Mouse (Mus musculus) left cerebral cortex, adult 9 months (tissue): ENCODE results near the gene 4930564D02Rik.

Experiments used
- DNase-seq, 2 experiments: peaks; one replicate each; pipeline ENCODE4 v3.0.0; 2022; ENCODE audit warnings: low spot score in 2 of 2

Gene 4930564D02Rik

DNA sequence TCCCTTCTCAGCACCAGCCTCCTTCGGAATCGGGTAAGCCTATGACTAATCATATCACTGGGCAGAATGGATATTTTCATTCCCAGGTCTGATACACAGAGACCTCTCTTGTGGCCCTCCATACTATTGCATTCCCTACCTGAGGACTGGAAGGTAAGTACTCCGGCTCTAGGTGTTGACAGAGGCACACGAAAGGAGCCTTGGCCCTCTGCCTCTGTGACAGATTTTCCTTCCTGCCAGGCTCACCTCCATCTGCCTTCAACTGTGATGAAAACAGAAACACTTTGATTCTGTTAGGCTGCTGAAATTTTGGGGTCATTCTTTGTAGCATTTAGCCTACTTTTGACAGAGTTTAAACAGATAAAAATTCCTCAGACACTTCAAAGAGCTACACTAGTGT is 47.2 kb downstream of the 4930564D02Rik start:
- no peak for DNase-seq

DNA sequence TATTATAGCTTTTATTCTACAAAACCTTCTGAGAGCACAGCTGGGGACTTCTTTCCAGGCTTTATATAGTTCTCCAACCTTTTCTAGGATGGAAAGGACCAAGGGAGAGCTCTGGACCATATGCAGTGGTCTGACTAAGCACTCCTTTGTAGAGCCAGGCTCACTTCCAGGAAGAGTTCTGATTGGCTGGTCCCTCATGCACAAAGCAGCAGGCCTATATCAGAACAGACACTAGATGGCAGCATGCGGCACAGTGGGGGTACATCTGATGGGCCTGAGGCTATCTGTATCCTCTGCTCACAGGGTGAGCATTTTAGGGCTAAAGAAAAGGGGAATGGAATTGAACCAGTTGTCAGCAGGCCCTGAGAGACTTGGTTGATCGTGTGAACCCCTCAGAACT is 47.6 kb downstream of the 4930564D02Rik start:
- DNase-seq, result peak; percentile 26 to 87

- no peak for DNase-seq
Measured at GRCm38 (mm10) chr3:105116596-105116995, 50.0 kb downstream of the 4930564D02Rik start.

GRCm38 (mm10) chr3:105123776-105124175 is 57.1 kb downstream of the 4930564D02Rik start:
- no peak for DNase-seq

- DNase-seq, result no peak
Measured at GRCm38 (mm10) chr3:105127881-105128280, 61.2 kb downstream of the 4930564D02Rik start.
